Mouse (Mus musculus): ENCODE measurements around the gene Bend6.

Bend6 gene

GRCm38 (mm10) chr1:33907421-33908190 is at the start of gene Bend6:
Bend6 (minus strand) TSS chr1:33907816.
- peak; percentile 84 for DNase-seq

DNA sequence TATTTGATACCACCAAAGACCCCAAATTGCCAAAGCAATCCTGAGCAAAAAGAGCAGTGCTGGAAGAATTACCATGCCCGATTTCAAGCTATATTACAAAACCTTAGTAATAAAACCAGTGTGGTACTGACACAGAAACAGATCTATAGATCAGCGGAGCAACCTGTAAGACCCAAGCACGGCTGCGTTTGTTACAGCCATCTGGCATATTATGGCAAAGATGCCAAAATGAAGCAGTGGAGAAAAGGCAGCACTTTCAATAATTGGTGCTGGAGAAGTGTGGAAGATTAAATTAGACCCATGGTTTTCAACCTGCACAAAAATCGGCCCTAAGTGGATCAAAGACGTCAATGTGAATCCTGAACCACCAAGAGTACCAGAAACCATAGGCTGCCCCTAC is 48.0 kb upstream of the Bend6 start:
- no peak for DNase-seq

GRCm38 (mm10) chr1:33948511-33948910 is 40.9 kb upstream of the Bend6 start:
- no peak for DNase-seq

DNA sequence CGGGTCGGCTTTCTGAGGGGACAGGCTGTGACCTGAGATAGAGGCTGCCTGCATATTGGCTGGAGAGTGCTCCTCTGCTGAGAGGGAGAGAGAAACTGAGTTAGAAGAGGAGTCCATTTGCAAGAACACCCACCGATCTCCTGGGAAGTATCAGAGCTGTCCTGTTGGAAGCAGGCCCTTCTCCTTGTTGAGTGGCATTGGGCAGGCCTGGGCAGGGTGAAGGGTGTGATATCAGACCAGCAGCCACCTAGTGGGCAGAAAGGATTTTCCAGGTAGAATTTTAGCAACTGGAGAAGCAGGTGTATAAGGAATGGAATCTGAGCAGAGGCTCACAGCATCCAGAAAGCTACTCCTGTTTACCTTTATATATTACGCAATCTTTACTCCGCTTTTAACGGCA is 40.2 kb upstream of the Bend6 start:
- no peak for DNase-seq

DNA sequence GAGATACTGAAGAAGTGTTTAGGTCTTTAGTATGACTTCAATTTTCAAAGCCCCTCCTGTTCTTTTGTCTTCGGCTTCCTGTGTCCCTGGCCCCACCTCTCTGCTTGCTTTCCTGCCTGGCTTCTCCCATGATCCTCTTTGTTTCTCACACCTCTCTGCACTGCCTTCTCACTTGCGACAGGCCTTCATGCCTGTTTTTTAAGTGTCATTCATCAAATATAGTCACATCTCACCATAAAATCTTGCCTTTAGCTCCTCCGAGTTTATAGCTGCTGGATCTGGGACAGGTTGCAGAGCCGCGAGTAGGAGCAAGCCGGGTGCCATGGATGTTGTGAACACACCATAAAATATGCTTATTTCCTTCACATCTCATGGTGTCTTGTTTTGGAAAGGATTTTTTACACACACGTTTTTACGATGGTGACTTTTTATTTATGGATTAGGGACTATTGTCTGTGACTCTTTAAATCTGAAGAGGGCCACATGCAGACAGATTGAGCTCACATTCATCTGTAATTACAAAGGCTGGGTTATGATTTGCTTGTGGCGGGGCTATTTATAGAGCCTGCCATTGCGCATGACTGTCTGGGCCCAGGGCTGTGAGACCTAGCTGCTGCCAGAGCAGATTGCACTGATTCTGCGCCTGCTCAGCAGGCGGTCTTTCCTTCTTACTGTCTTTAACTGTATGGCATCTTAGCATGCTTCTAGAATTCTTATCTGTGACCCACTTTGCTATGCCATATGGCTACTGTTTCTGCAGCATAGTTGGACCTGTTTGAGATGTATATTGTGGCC is 39.2 kb upstream of the Bend6 start:
- DNase-seq, result peak; percentile 75

DNA sequence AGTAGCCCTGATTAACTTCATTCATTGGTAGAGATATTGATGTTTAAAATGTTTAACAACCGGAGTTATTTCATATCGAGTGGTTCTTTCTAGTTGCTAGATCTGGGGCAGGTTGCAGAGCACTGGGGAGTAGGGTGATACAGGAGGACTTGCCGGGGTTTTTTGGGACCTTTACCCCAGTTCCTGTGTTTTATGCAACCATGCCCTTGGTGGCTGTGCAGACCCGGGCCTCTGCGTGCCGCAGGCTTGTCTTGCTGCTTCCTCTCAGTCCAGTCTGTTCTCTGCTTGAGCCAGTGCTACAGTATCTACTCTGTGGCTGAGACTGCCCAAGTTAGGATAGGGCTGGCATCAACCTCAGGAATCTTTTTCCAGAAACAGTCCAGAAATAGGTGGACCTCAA is 38.1 kb upstream of the Bend6 start:
- DNase-seq, result no peak

DNA sequence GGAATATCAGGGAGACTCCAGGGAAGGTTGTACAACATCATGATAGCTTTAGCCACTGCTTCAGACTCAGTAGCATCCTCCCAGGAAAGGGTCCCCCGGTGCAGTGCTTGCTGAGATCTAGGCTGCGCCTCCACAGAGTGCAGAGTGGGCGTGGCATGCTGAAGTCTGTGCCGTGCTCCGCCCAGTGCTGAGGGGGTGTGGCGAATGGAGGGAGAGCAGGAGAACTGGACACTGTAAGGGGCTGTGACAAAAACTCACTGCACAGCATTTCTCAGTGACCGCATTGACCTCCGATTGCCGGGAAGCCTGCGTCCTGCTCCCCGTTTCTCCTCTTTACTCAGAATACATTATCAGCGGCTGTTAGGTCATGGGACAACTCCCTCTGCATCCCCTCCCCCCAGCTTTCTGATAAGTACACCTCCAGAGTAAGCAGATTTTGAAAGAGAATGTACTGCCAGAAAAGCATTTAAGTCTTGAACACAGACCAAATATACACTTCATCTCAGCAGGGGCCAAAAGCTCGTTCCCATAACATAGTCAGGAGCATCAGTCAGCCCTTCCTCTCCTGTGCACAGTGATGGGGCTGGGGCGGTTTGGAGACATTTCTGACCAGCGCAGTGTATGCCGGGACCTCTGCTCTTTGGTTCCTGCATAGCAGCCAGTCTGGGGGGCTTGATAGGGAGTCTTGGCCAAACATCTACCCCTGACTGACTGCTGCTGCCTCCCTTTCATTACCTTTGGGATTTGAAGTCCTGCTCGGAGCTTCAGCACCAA is 37.5 kb upstream of the Bend6 start:
- no peak for DNase-seq

DNA sequence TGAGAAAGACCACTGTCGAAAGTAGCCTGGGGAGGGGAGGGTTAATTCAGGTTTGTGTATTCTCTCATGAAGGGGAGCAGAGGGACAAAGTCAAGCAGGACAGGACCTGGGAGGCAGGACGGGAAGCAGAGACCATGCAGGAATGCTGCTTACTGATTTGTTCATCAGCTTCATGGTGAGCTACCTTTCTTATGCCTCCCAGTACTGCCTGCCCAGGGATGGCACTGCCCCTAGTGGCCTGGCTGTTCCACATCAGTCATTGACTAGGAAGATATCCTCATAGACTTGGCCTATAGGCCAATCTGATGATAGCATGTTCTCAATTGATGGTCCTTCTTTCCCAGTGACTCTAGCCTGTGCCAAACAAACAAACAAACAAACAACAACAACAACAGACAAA is 36.3 kb upstream of the Bend6 start:
- no peak for DNase-seq

- DNase-seq, result no peak
Measured at GRCm38 (mm10) chr1:33942638-33943037, 35.0 kb upstream of the Bend6 start.

DNA sequence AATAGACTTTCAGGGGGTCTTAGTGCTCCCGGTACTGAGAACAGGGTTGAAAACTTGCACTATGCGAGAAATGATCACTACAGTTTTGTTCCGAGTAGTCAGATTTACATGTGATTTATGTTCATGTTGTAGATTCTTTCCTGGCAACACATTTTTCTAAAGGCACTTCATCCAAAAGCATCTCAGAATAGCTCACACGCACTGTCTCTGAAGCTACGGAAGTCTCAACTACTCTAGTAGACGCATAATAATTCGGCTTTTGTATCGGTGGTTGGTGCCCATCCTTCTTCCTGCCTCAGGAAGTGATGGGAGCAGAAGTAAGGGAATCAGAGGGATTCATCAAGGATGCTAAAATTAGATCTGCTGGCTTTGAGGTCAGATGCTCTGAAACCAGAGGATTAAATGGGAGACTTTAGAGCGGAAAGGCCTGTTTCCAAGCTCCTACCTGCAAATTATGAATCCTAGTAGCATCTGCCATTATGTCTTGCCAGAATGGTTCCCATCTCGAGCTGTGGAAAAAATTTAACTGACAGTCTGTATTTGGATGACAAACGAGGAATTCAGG is 32.8 kb upstream of the Bend6 start:
- no peak for DNase-seq

GRCm38 (mm10) chr1:33939828-33940227 is 32.2 kb upstream of the Bend6 start:
- DNase-seq, result no peak

GRCm38 (mm10) chr1:33935946-33936345 is 28.3 kb upstream of the Bend6 start:
- no peak for DNase-seq

DNA sequence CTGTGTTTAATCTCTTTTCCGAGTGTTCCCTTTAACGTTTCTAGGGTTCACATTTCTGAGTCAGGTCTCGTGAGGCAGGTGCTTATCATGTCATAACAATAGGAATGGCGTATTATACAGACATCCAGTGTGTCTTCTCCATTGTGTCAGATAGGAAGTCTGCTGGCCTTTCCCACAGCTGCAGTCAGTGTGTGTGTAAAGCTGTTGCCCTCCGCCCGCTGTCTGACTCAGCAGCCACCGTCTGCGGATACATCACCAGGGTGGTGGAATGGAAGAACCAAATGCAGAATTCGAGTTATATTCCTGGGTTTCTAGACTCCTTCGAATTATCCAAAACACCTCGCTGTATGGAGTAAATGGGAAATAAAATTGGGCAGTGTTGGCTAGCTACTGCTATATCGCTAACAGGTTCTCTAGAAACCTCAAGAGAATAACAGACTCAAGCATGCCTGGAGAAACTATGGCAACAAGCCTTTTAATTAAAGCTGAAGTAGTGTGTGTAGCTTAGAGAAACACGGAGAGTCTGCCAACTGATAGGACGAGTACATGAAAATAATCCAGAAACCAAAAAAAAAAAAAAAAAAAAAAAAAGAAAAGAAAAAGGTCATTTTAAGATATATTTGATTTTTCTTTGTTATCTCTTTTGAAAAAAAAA is 25.4 kb upstream of the Bend6 start:
- DNase-seq, result no peak

GRCm38 (mm10) chr1:33932196-33932595 is 24.6 kb upstream of the Bend6 start:
- no peak for DNase-seq

DNA sequence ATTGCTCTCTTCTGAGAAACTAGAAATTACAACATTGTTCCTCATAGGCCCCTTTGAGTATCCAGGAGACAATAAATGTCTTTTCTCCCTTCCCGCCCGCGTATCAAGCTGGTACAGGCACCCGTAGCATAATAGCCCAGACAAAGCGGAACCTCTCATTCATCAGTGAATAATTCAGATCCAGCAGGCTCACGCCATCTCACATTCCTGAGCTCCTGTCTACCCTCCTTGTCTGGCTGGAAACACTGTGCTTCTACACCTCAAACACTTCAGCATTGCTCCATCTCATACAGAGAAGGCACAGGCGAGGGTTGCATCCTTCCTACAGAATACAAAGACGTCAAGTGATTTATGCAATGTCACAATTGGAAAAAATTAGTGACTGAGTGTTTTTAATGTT is 24.2 kb upstream of the Bend6 start:
- no peak for DNase-seq

DNA sequence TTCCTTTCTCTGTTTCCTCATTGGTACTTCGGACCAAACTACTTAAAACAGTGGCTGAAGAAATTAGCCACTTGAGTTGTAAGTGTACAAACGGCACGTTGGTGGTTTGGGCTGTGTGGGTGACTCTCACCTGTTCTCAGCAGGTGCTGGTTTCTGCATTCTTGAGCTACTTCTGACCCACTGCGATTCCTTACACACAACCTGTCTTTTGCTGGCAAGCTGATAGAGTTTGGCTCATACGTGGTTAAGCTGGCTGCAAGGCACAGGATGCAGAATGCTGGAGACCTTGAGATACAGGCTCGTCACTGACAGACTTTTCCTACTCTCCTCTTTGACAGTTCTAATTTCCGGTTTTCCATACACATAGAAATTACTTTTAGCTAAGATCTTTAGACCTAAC is 19.9 kb upstream of the Bend6 start:
- DNase-seq, result no peak

GRCm38 (mm10) chr1:33925283-33925682 is 17.7 kb upstream of the Bend6 start:
- DNase-seq, result no peak

GRCm38 (mm10) chr1:33922975-33923374 is 15.4 kb upstream of the Bend6 start:
- DNase-seq, result no peak

DNA sequence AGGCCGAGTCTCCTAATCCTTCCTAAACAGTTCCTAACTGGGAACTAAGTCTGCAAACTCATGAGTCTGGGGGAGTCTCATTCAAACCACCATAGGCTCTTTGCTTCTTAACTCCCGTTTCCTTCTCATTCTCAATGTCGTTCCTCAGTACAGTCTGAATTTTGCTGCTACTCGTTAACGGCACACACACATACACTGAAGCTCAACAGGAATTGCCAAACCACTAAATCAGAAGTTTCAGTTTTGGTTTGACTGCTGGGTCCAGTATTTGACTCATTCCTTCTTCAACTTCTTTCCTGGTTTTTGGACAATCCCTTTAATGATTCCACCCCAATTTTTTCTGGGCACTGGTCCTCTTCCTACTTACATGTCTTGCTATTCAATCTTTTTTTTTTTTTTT is 8.9 kb upstream of the Bend6 start:
- no peak for DNase-seq

DNA sequence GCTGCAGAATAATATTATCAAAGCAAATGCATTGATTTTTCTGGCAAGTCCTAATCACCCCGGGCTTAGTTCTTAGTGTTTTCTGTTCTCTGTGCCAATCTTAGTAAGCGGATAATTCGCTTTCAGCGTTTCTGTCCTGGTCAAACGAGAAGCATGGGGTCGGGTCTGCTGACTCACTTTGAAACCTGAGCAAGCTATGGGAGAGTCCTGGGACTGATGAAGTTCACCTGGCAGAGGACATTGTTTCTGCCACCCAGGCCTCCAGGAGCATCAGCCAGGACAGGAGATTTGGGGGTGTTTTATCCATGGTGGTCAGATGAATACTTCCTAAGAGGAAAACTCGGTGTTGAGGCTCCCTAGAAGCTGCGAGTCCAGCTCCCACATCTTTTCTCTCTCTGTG is 4.0 kb upstream of the Bend6 start:
- DNase-seq, result no peak

GRCm38 (mm10) chr1:33908191-33908962 is 761 bp upstream of the Bend6 start, which contains the start of gene Dst:
Dst (plus strand) TSS chr1:33908225.
- no peak for DNase-seq

GRCm38 (mm10) chr1:33906927-33907326 is 689 bp downstream of the Bend6 start:
- no peak for DNase-seq
